Mouse (Mus musculus) cerebellum, postnatal 10 days (tissue): ENCODE measurements at regions not wholly inside any gene's neighbourhood (a gene's known extent, or its start where the extent isn't known, plus 50 kb on each side); places are given as distances from the start of the nearest gene placed in this dataset.

Source experiments
- DNase-seq, 2 experiments: peaks; one replicate each; pipeline ENCODE4 v3.0.0; 2021; ENCODE audit warnings: mixed read lengths in 2 of 2

- peak; percentile 94 to 96 for DNase-seq
Measured at GRCm38 (mm10) chr1:48276206-48276605, 1383.6 kb upstream of the Slc39a10 start.

GRCm38 (mm10) chr1:48275666-48276065, 1383.0 kb upstream of the Slc39a10 start:
- peak; percentile 38 to 49 for DNase-seq
